Mouse (Mus musculus): ENCODE data around the gene 5330417C22Rik. TPM values are rescaled to one million over a fixed set of nuclear protein-coding genes. Genes with fewer than 3 reads are reported as not detected.

The 5330417C22Rik gene
- polyA plus RNA-seq, 1 experiment from 2014 or later: 8.7 TPM

DNA sequence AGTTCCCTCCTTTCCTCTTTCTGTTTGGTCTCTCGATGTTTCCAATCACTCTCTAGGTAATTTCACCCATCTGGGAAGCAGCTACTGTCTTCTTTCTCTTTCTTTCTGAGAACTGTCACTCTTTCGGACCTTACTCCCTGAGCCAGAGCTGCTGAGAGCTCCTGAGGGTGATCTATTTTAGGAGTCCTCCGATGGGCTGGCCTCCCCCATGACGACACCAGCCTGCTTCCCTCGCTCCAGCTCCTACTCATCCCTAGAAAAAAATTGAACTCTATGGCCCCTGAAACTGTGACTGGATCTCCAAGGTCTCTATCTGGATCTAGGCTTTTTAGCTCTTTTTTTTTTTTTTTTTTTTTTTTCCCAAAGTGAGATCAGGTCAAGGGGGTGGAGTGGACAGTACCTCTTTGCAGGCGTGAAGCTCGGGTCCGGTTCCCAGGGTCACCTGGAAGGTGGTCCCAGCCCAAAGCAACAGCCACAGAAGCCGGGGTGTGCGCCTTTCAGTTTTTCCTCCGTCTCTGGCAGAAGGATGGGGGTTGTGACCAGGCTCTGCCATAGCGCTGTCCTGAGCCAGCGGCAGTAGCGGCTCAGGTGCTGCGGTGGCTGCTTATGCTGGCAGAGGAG is 330 bp downstream of the 5330417C22Rik start:
- 6% methylated on average over 15 of the region's 15 CpGs for WGBS
- Histone ChIP-seq H3K4me2 (ENCODE audit: low read length) (peak overlapping the region; percentile 90), H3K4me1 (ENCODE audit: control insufficient read depth, insufficient read depth, low read length) (peaks cover 7% of the 10 kb centered on the region), H3K36me3 (ENCODE audit: control insufficient read depth, insufficient read depth, low read length) (no peaks in the 10 kb centered on the region), H3K9me3 (replicated peaks; ENCODE audit: control insufficient read depth, low read length) (no peaks in the 10 kb centered on the region), H3K9ac (ENCODE audit: low read length) (peak overlapping the region; percentile 44), H3K27me3 (replicated peaks; ENCODE audit: control insufficient read depth, insufficient read depth, low read length) (no peaks in the 10 kb centered on the region), H3K4me3 (ENCODE audit: low read depth, low read length) (peak overlapping the region; percentile 43), H3K27ac (ENCODE audit: low read depth, low read length) (no peak overlapping the region)
- ATAC-seq (no peak), DNase-seq (ENCODE audit: low spot score) (no peak)

DNA sequence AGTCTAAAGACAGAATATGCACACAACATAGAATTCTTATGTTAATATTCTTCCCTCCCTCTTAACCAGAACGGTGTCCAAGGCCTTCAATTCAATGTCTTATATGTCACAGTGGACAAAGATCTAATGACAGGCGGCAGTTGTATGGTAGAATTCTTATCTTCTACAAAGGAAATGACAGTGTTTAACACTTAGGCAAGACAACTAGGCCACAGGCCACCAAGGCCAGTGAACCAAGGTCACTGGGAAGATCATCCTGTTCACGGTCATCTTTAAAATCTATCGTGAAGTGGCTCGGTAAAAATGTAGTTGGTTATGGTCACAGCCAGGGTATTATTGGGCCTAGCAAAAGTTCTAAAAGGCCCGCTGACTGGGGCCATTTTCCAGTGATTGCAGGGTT is 2.4 kb downstream of the 5330417C22Rik start, which contains the start of gene 1700013F07Rik:
1700013F07Rik (plus strand) TSS at position 200 of the 400 bp plus-strand sequence.
- H3K27ac ChIP-seq (ENCODE audit: low read depth, low read length): no peak within 1 kb of the TSS
- H3K9ac ChIP-seq (ENCODE audit: low read length): peak within 1 kb of the TSS; percentile 21; the same call in 1 of the 2 replicates
- WGBS: 88% methylated on average over 6 of the region's 6 CpGs
- H3K4me3 ChIP-seq (ENCODE audit: low read depth, low read length): no peak within 1 kb of the TSS
- peaks cover 7% of the 10 kb centered on the region for H3K4me1 ChIP-seq (ENCODE audit: control insufficient read depth, insufficient read depth, low read length)
- H3K27me3 ChIP-seq (replicated peaks; ENCODE audit: control insufficient read depth, insufficient read depth, low read length): no peaks in the 10 kb centered on the region
- DNase-seq (ENCODE audit: low spot score) (no peak), ATAC-seq (no peak)
- no peaks in the 10 kb centered on the region for H3K9me3 ChIP-seq (replicated peaks; ENCODE audit: control insufficient read depth, low read length)
- H3K36me3 ChIP-seq (ENCODE audit: control insufficient read depth, insufficient read depth, low read length): no peaks in the 10 kb centered on the region
- no peak within 1 kb of the TSS for H3K4me2 ChIP-seq (ENCODE audit: low read length)

DNA sequence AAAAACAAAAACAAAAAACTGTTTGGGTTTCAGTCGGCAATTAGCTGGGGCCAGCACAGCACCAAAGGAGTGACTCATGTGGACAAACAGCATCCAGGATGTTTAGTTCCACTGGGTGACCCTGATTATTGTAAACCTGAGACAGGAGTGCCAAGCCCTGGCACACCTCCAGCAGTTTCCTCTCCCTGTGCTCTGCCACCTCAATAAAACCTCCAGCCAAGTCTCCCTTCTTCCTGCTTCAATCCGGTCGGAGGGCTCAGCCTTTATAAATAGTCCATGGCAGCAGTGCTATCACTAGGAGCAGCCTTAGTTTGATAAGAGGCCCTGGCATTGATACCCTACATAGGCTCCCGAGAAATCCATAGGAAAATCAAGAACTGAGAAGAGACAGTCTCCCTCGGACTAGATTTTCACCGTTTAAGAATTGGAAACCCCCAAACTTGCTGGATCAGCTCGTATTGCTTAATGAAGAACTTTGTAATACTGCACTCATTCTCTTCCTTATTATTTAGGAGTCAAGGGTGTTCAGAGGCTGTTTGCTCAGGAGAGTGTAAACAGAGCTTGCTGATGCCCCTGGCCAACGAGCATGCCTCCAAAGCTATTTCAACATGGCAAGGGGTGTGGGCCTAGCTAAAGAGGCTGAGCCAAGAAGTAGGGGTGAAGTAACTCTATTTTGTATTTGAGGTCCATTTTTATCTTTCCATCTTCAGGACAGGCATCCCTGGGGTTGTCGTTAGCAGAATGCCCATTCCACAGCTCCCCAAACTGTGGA is 3.0 kb downstream of the 5330417C22Rik start:
- Histone ChIP-seq H3K9ac (ENCODE audit: low read length) (peak overlapping the region; percentile 21; the same call in 1 of the 2 replicates), H3K27me3 (replicated peaks; ENCODE audit: control insufficient read depth, insufficient read depth, low read length) (no peaks in the 10 kb centered on the region), H3K9me3 (replicated peaks; ENCODE audit: control insufficient read depth, low read length) (no peaks in the 10 kb centered on the region), H3K36me3 (ENCODE audit: control insufficient read depth, insufficient read depth, low read length) (no peaks in the 10 kb centered on the region), H3K4me1 (ENCODE audit: control insufficient read depth, insufficient read depth, low read length) (peaks cover 7% of the 10 kb centered on the region), H3K27ac (ENCODE audit: low read depth, low read length) (no peak overlapping the region), H3K4me3 (ENCODE audit: low read depth, low read length) (no peak overlapping the region), H3K4me2 (ENCODE audit: low read length) (no peak overlapping the region)
- DNase-seq (ENCODE audit: low spot score) (no peak), ATAC-seq (no peak)
- 66% methylated on average over 9 of the region's 9 CpGs for WGBS

DNA sequence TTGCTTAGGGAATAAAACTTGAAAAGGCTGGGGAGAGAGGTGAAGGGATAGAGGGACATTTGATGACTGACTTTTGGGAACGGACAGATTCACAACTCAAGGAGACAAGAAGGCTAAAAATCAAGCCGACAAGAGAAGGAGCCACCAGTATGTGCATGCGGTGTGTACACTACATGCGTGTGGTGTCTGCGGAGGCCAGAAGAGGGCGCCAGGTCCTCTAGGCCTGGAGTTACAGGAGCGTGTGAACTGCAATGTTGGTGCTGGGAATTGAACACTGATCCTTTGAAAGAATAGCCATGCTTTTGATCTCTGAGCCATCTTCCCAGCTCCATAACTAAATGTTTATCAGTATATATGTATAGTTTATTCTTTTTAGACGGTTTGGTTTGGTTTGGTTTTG is 7.8 kb downstream of the 5330417C22Rik start:
- Histone ChIP-seq H3K36me3 (ENCODE audit: control insufficient read depth, insufficient read depth, low read length) (no peaks in the 10 kb centered on the region), H3K4me3 (ENCODE audit: low read depth, low read length) (no peak overlapping the region), H3K9ac (ENCODE audit: low read length) (no peak overlapping the region), H3K4me2 (ENCODE audit: low read length) (no peak overlapping the region), H3K4me1 (ENCODE audit: control insufficient read depth, insufficient read depth, low read length) (no peaks in the 10 kb centered on the region), H3K27me3 (replicated peaks; ENCODE audit: control insufficient read depth, insufficient read depth, low read length) (no peaks in the 10 kb centered on the region), H3K27ac (ENCODE audit: low read depth, low read length) (no peak overlapping the region), H3K9me3 (replicated peaks; ENCODE audit: control insufficient read depth, low read length) (no peaks in the 10 kb centered on the region)
- 95% methylated on average over 8 of the region's 8 CpGs for WGBS
- ATAC-seq (no peak), DNase-seq (ENCODE audit: low spot score) (no peak)

DNA sequence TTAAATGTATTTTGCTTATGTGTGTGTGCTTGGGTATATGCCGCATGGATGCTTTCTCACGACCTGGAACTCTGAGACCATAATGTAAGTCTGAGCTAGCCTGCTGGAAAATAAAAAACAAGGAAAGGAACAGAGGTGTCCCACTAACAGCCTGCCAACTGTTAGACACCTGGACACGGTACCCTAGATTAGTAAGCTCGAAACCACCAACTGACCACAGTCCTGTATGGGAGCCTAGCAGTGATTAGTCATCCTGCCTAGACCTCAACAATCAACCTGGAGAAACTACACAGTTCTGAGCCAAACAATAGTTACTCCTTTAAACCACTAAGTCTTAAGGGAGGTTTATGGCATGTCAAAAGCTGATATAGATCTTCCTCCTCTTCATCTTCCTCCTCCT is 12.9 kb downstream of the 5330417C22Rik start:
- WGBS: 96% methylated on average over 4 of the region's 4 CpGs
- ATAC-seq (no peak), DNase-seq (ENCODE audit: low spot score) (no peak)
- Histone ChIP-seq H3K4me1 (ENCODE audit: control insufficient read depth, insufficient read depth, low read length) (no peaks in the 10 kb centered on the region), H3K4me2 (ENCODE audit: low read length) (no peak overlapping the region), H3K27me3 (replicated peaks; ENCODE audit: control insufficient read depth, insufficient read depth, low read length) (no peaks in the 10 kb centered on the region), H3K9ac (ENCODE audit: low read length) (no peak overlapping the region), H3K36me3 (ENCODE audit: control insufficient read depth, insufficient read depth, low read length) (no peaks in the 10 kb centered on the region), H3K9me3 (replicated peaks; ENCODE audit: control insufficient read depth, low read length) (no peaks in the 10 kb centered on the region), H3K4me3 (ENCODE audit: low read depth, low read length) (no peak overlapping the region), H3K27ac (ENCODE audit: low read depth, low read length) (no peak overlapping the region)

DNA sequence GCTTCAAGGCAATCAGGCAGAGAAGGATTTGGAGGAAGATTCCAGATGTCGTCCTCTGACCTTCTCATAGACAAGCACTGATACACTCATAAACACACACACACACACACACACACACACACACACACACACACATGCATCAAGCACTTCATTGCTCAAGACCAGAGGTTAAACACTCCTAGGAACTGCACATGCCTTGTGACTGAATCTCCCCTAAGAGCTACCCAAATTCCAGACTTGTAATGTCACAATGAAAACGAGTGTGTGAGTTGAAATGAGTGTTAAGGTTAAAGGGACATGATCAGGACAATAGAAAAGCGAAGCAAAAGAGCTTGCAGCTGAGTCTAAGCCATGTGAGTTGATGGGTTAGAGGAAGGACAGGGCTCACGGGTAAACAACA is 18.1 kb downstream of the 5330417C22Rik start:
- Histone ChIP-seq H3K27ac (ENCODE audit: low read depth, low read length) (no peak overlapping the region), H3K9me3 (replicated peaks; ENCODE audit: control insufficient read depth, low read length) (no peaks in the 10 kb centered on the region), H3K4me2 (ENCODE audit: low read length) (no peak overlapping the region), H3K27me3 (replicated peaks; ENCODE audit: control insufficient read depth, insufficient read depth, low read length) (no peaks in the 10 kb centered on the region), H3K4me1 (ENCODE audit: control insufficient read depth, insufficient read depth, low read length) (no peaks in the 10 kb centered on the region), H3K4me3 (ENCODE audit: low read depth, low read length) (no peak overlapping the region), H3K9ac (ENCODE audit: low read length) (no peak overlapping the region), H3K36me3 (ENCODE audit: control insufficient read depth, insufficient read depth, low read length) (no peaks in the 10 kb centered on the region)
- DNase-seq (ENCODE audit: low spot score) (no peak), ATAC-seq (no peak)
- WGBS: 47% methylated on average over 4 of the region's 4 CpGs

DNA sequence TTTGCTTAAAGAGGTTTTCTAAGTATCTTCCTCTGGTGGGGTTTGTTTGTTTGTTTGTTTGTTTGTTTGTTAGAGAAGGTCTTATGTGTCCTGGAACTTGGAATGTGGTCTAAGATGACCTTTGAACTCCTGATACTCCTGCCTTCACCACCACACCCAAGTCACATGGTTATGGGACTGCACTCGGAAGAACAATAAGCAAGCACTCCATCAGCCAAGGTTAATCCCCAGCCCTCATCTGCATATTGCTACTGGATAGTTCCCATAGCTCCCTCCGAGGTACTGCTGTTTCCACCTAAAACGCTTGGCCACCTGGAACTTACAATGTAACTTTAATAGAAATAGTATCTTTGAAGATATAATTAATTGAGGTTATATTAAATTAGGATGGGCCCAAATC is 22.9 kb downstream of the 5330417C22Rik start:
- no peak for DNase-seq (ENCODE audit: low spot score)
- Histone ChIP-seq H3K4me3 (ENCODE audit: low read depth, low read length) (no peak overlapping the region), H3K9ac (ENCODE audit: low read length) (no peak overlapping the region), H3K9me3 (replicated peaks; ENCODE audit: control insufficient read depth, low read length) (no peaks in the 10 kb centered on the region), H3K36me3 (ENCODE audit: control insufficient read depth, insufficient read depth, low read length) (no peaks in the 10 kb centered on the region), H3K4me2 (ENCODE audit: low read length) (no peak overlapping the region), H3K27me3 (replicated peaks; ENCODE audit: control insufficient read depth, insufficient read depth, low read length) (no peaks in the 10 kb centered on the region), H3K4me1 (ENCODE audit: control insufficient read depth, insufficient read depth, low read length) (peaks cover 7% of the 10 kb centered on the region), H3K27ac (ENCODE audit: low read depth, low read length) (no peak overlapping the region)
- WGBS: 53% methylated on average over 3 of the region's 3 CpGs
- ATAC-seq: no peak

DNA sequence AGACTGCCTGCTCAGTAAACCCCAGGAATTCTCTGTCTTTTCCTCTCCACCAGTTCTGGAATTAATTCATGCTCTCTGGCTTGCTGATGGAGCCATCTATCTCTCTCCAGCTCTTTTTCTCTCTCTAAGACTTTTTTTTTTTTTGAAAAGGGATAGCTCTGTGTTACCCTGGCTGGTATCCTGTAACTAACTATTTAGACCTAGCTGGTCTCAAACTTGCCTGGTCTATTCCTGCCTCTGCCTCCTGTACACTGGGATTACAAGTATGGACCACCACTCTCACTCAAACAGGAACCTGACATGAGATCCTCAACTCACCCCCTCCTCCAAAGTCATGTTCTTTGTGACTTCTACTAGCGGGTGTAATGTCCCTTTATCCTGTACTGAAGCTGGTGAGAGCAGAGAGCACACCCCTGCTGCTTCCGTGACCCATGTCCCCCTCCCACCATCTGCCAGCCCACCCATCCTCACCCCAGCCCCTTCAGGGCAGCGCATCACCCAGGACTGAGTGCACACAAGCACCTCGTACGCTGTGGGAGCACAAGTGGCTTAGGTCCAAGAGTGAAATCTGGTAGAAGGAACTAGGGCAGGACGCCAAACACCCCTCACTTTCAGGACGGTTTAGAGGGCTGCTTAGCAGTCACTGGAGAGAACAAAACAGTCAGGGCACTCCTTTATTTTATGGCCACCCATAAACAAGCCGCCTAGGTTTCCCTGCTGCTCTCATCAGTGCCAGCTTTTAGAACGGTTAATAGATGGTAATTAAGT is 25.4 kb downstream of the 5330417C22Rik start:
- DNase-seq (ENCODE audit: low spot score) (peak; percentile 90), ATAC-seq (peak; percentile 86)
- Histone ChIP-seq H3K4me2 (ENCODE audit: low read length) (no peak overlapping the region), H3K27ac (ENCODE audit: low read depth, low read length) (peak overlapping the region; percentile 62), H3K9ac (ENCODE audit: low read length) (peak overlapping the region; percentile 4; the same call in 1 of the 2 replicates), H3K27me3 (replicated peaks; ENCODE audit: control insufficient read depth, insufficient read depth, low read length) (no peaks in the 10 kb centered on the region), H3K4me1 (ENCODE audit: control insufficient read depth, insufficient read depth, low read length) (peaks cover 7% of the 10 kb centered on the region), H3K9me3 (replicated peaks; ENCODE audit: control insufficient read depth, low read length) (no peaks in the 10 kb centered on the region), H3K4me3 (ENCODE audit: low read depth, low read length) (no peak overlapping the region), H3K36me3 (ENCODE audit: control insufficient read depth, insufficient read depth, low read length) (no peaks in the 10 kb centered on the region)
- WGBS: 2% methylated on average over 9 of the region's 9 CpGs
